Mouse (Mus musculus): ENCODE results near the gene Susd6. TPM values are rescaled to one million over a fixed set of nuclear protein-coding genes. Genes with fewer than 3 reads are reported as not detected.

The Susd6 gene
- polyA plus RNA-seq, 1 experiment from 2014 or later, result 19.7 TPM

GRCm38 (mm10) chr12:80887036-80887435 is 96.7 kb downstream of the Susd6 start:
- Histone ChIP-seq H3K9ac (no peak overlapping the region), H3K9me3 (no peaks in the 10 kb centered on the region), H3K27me3 (no peaks in the 10 kb centered on the region), H3K4me1 (peaks cover 16% of the 10 kb centered on the region), H3K36me3 (no peaks in the 10 kb centered on the region), H3K27ac (no peak overlapping the region), H3K4me3 (no peak overlapping the region), H3K4me2 (no peak overlapping the region)
- 66% methylated on average over 2 of the region's 2 CpGs for WGBS
- no peak for ATAC-seq (ENCODE audit: insufficient number of reproducible peaks, low FRiP score, low TSS enrichment, low read depth)

- H3K4me1 ChIP-seq, result peaks cover 13% of the 10 kb centered on the region
- H3K9me3 ChIP-seq, result no peaks in the 10 kb centered on the region
- H3K27me3 ChIP-seq, result no peaks in the 10 kb centered on the region
- no peak overlapping the region for H3K4me3 ChIP-seq
- no peaks in the 10 kb centered on the region for H3K36me3 ChIP-seq
- no peak overlapping the region for H3K9ac ChIP-seq
- H3K27ac ChIP-seq, result no peak overlapping the region
- WGBS, result 87% methylated on average over 3 of the region's 3 CpGs
- ATAC-seq (ENCODE audit: insufficient number of reproducible peaks, low FRiP score, low TSS enrichment, low read depth), result no peak
- H3K4me2 ChIP-seq, result no peak overlapping the region
These were observed 99.0 kb downstream of the Susd6 start for GRCm38 (mm10) chr12:80889331-80889730.

DNA sequence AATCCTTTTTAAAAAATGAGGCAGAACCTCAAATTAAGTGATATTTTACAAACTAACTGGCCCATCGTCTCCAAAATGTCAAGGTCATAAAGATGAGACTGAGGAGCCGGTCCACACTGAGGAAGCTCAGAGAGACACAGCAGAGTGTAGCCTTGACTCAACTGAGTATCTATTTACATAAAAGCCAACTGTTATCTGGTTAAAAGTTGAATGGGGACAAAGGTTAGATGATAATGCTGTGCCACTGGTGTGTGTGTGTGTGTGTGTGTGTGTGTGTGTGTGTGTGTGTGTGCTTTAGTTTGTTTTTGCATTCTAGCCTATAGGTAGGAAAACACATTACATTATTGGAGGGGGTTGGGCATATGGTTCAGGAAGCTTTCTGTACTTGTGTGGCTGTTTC is 100.8 kb downstream of the Susd6 start:
- no peak overlapping the region for H3K4me2 ChIP-seq
- no peak for ATAC-seq (ENCODE audit: insufficient number of reproducible peaks, low FRiP score, low TSS enrichment, low read depth)
- H3K27me3 ChIP-seq, result no peaks in the 10 kb centered on the region
- peaks cover 3% of the 10 kb centered on the region; the same call in 1 of the 2 replicates for H3K4me1 ChIP-seq
- WGBS, result 94% methylated on average over 2 of the region's 2 CpGs
- H3K9ac ChIP-seq, result no peak overlapping the region
- no peak overlapping the region for H3K4me3 ChIP-seq
- H3K27ac ChIP-seq, result no peak overlapping the region
- H3K9me3 ChIP-seq, result no peaks in the 10 kb centered on the region
- no peaks in the 10 kb centered on the region for H3K36me3 ChIP-seq

DNA sequence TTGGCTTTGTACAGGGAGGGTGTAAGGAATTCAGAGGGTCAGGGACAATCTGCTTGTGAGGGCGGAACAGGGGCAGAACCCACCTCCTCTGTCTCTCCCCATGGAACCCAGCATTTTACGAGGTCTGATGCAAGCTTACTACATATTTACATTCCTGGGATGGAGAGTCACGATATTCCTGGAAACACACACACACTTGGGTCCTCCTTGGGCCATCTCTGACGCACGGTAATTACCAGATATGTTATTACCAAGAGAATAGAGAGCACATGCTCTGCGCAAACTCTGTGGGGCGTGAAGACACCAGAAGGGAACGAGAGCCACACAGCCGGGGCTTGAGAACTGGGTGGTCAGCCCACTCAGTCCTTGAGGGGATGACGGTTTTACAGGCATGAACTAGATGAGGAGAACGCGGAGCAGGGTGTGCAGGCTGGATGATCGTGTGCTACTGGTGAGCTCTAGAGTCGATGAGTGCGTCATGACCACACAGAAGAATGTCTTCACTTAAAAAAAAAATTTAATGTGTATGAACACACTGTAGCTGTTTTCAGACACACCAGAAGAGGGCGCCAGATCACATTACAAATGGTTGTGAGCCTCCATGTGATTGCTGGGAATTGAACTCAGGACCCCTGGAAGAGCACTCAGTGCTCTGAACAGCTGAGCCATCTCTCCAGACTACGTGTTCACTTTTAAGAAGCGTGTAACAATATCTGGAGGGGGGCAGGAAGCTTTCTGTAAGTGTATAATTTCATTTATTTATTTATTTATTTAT is 103.6 kb downstream of the Susd6 start:
- Histone ChIP-seq H3K4me3 (no peak overlapping the region), H3K27ac (no peak overlapping the region), H3K27me3 (no peaks in the 10 kb centered on the region), H3K9ac (no peak overlapping the region), H3K4me2 (no peak overlapping the region), H3K9me3 (no peaks in the 10 kb centered on the region), H3K4me1 (peaks cover 3% of the 10 kb centered on the region; the same call in 1 of the 2 replicates), H3K36me3 (no peaks in the 10 kb centered on the region)
- WGBS, result 81% methylated on average over 18 of the region's 18 CpGs
- ATAC-seq (ENCODE audit: insufficient number of reproducible peaks, low FRiP score, low TSS enrichment, low read depth), result no peak

DNA sequence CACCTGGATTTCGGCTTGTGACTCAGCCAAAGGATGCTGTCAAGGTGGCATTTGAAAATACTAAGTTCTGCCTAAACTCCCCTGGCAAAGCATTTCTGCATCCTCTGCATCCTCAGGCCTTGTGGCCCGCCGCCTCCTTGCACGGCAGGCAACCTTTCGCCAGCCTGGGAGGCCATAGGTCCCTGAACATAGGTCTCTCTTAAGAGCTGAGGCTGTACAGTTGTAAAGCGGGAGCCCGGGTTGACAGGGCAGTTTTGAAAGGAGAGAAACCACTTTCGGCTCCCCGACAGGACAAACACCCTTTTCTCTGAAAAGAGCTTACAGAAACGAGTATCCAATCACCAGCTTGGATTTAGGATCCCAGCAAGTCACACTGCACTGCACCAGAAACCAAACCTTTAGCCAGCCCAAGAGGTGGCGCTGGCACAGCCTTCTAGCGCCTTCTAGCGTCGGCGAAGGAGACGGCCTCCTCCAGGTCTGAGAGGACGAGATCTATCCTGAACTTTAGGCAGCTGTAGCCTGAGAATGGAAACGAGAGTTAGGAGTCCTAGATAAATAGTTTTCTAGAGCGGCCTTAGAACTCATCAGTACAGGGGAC is 104.8 kb downstream of the Susd6 start:
- peaks cover 3% of the 10 kb centered on the region; the same call in 1 of the 2 replicates for H3K4me1 ChIP-seq
- H3K27me3 ChIP-seq, result no peaks in the 10 kb centered on the region
- peak; percentile 76; the same call in 1 of the 2 replicates for ATAC-seq (ENCODE audit: insufficient number of reproducible peaks, low FRiP score, low TSS enrichment, low read depth)
- no peaks in the 10 kb centered on the region for H3K9me3 ChIP-seq
- H3K36me3 ChIP-seq, result no peaks in the 10 kb centered on the region
- H3K4me3 ChIP-seq, result peak overlapping the region; percentile 17
- H3K27ac ChIP-seq, result no peak overlapping the region
- peak overlapping the region; percentile 42 for H3K4me2 ChIP-seq
- WGBS, result 15% methylated on average over 19 of the region's 19 CpGs
- no peak overlapping the region for H3K9ac ChIP-seq

GRCm38 (mm10) chr12:80909631-80910030 is 119.3 kb downstream of the Susd6 start:
- H3K4me3 ChIP-seq, result no peak overlapping the region
- no peak overlapping the region for H3K4me2 ChIP-seq
- H3K36me3 ChIP-seq, result no peaks in the 10 kb centered on the region
- no peaks in the 10 kb centered on the region for H3K27me3 ChIP-seq
- no peak overlapping the region for H3K9ac ChIP-seq
- WGBS, result 82% methylated on average over 8 of the region's 8 CpGs
- ATAC-seq (ENCODE audit: insufficient number of reproducible peaks, low FRiP score, low TSS enrichment, low read depth), result no peak
- H3K27ac ChIP-seq, result no peak overlapping the region
- no peaks in the 10 kb centered on the region for H3K9me3 ChIP-seq
- H3K4me1 ChIP-seq, result no peaks in the 10 kb centered on the region

DNA sequence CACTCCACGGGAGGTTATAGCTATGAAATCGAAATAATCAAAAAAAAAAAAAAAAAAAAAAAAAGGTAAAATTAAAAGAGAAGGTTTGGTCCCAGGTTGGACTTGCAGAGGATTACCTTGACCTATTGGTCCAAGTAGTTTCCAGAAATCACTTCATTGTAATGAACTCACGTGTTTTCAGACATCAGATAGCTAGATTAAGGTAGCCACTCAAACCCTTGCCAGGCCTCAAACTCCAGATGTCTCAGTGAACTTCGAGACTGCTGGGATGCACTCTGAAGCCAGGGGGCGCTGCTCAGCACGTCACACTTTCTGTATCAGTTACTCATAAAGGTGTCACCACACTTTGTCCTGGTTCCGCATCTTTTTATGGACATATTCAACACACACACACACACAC is 127.5 kb downstream of the Susd6 start:
- Histone ChIP-seq H3K27me3 (no peaks in the 10 kb centered on the region), H3K4me1 (peaks cover 1% of the 10 kb centered on the region; the same call in 1 of the 2 replicates), H3K9me3 (no peaks in the 10 kb centered on the region), H3K36me3 (no peaks in the 10 kb centered on the region), H3K4me2 (no peak overlapping the region), H3K27ac (no peak overlapping the region), H3K4me3 (no peak overlapping the region), H3K9ac (no peak overlapping the region)
- no peak for ATAC-seq (ENCODE audit: insufficient number of reproducible peaks, low FRiP score, low TSS enrichment, low read depth)
- 55% methylated on average over 7 of the region's 7 CpGs for WGBS

- Histone ChIP-seq H3K4me3 (no peak overlapping the region), H3K4me1 (peaks cover 3% of the 10 kb centered on the region; the same call in 1 of the 2 replicates), H3K9ac (no peak overlapping the region), H3K4me2 (no peak overlapping the region), H3K9me3 (no peaks in the 10 kb centered on the region), H3K36me3 (no peaks in the 10 kb centered on the region), H3K27me3 (no peaks in the 10 kb centered on the region), H3K27ac (no peak overlapping the region)
- no peak for ATAC-seq (ENCODE audit: insufficient number of reproducible peaks, low FRiP score, low TSS enrichment, low read depth)
- 91% methylated on average over 5 of the region's 5 CpGs for WGBS
These were observed 131.0 kb downstream of the Susd6 start for GRCm38 (mm10) chr12:80921301-80921700.

GRCm38 (mm10) chr12:80922869-80923268 is 132.6 kb downstream of the Susd6 start:
- no peak overlapping the region; the same call in 1 of the 2 replicates for H3K4me3 ChIP-seq
- H3K27me3 ChIP-seq, result no peaks in the 10 kb centered on the region
- ATAC-seq (ENCODE audit: insufficient number of reproducible peaks, low FRiP score, low TSS enrichment, low read depth), result no peak
- H3K36me3 ChIP-seq, result no peaks in the 10 kb centered on the region
- H3K9ac ChIP-seq, result no peak overlapping the region
- peak overlapping the region; percentile 57; the same call in 1 of the 2 replicates for H3K27ac ChIP-seq
- peaks cover 3% of the 10 kb centered on the region; the same call in 1 of the 2 replicates for H3K4me1 ChIP-seq
- no peaks in the 10 kb centered on the region for H3K9me3 ChIP-seq
- H3K4me2 ChIP-seq, result peak overlapping the region; percentile 39
- 8% methylated on average over 7 of the region's 7 CpGs for WGBS

DNA sequence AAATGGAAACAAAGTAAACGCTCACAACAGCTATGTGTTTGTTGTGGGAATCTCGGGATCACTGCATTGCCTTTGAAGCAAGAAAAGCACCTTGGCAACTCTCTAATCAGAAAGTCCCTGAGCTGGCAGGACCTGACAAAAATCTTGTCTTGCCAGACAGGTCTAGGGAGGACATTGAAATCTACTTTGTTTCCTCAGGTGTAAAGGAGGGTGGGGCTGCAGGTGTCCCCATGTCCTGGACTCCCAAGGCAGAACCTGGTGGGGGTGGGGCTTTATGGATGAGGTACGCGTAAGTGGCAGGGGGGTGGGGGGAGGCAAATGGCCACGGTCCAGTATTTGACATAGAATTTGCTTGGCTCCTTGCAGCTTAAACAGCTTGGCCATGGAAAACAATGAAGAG is 133.3 kb downstream of the Susd6 start:
- ATAC-seq (ENCODE audit: insufficient number of reproducible peaks, low FRiP score, low TSS enrichment, low read depth), result no peak
- H3K36me3 ChIP-seq, result no peaks in the 10 kb centered on the region
- H3K27me3 ChIP-seq, result no peaks in the 10 kb centered on the region
- WGBS, result 59% methylated on average over 5 of the region's 5 CpGs
- no peak overlapping the region for H3K4me2 ChIP-seq
- H3K9me3 ChIP-seq, result no peaks in the 10 kb centered on the region
- no peak overlapping the region for H3K9ac ChIP-seq
- H3K4me3 ChIP-seq, result no peak overlapping the region
- peaks cover 3% of the 10 kb centered on the region; the same call in 1 of the 2 replicates for H3K4me1 ChIP-seq
- H3K27ac ChIP-seq, result peak overlapping the region; percentile 57

- Histone ChIP-seq H3K4me2 (no peak overlapping the region), H3K27me3 (no peaks in the 10 kb centered on the region), H3K9ac (no peak overlapping the region), H3K27ac (no peak overlapping the region), H3K4me3 (no peak overlapping the region), H3K36me3 (no peaks in the 10 kb centered on the region), H3K4me1 (peaks cover 3% of the 10 kb centered on the region; the same call in 1 of the 2 replicates), H3K9me3 (no peaks in the 10 kb centered on the region)
- WGBS, result 64% methylated on average over 3 of the region's 3 CpGs
- ATAC-seq (ENCODE audit: insufficient number of reproducible peaks, low FRiP score, low TSS enrichment, low read depth), result 0 out of 2 replicates have a peak, but pooled peaks have one; percentile 44
These were observed 133.9 kb downstream of the Susd6 start for GRCm38 (mm10) chr12:80924205-80924604.

DNA sequence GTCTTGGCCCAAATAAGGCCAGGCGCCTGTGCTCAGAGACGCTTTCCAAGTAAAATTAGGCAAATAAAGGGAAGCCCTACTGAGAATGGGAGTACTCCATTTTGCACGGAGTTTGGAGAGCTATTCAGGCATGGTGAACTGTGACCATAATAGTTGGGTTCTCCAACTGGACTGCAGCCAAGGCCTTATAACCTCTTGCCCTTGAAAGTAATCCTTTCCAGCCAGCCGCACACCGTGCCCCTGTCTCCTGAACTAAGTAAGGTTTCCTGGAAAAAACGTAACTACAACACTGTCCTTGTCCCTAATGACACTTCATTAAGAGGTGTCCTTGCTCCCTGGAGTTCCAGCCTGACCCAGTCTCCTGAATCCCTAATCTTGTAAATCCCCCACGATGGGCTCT is 135.6 kb downstream of the Susd6 start:
- ATAC-seq (ENCODE audit: insufficient number of reproducible peaks, low FRiP score, low TSS enrichment, low read depth), result no peak

More for the DNA sequence above, 135.6 kb downstream of the Susd6 start:
- no peaks in the 10 kb centered on the region for H3K36me3 ChIP-seq
- no peak overlapping the region for H3K27ac ChIP-seq
- 55% methylated on average over 7 of the region's 7 CpGs for WGBS
- H3K9ac ChIP-seq, result no peak overlapping the region
- H3K9me3 ChIP-seq, result no peaks in the 10 kb centered on the region
- no peak overlapping the region for H3K4me3 ChIP-seq
- no peaks in the 10 kb centered on the region for H3K27me3 ChIP-seq
- peaks cover 3% of the 10 kb centered on the region; the same call in 1 of the 2 replicates for H3K4me1 ChIP-seq
- no peak overlapping the region for H3K4me2 ChIP-seq
